Mouse (Mus musculus) lung, embryonic 14.5 days (tissue): ENCODE measurements around the gene Col12a1. TPM values are rescaled to one million over a fixed set of nuclear protein-coding genes. Genes with fewer than 3 reads are reported as not detected.
A peak's percentile ranks its signal among the peaks of the same experiment; 100 is the strongest.

Source experiments
- ATAC-seq: fragments of 200-750 bp; cut with Nextera tagmentation; 2 replicates; pipeline ENCODE4 v1.8.0; 2017; ENCODE audit warnings: mild to moderate bottlenecking, moderate TSS enrichment, moderate library complexity; ENCODE audit not compliant: insufficient read depth
- DNase-seq: peaks from one replicate; pipeline ENCODE4 v3.0.0-alpha.2; 2015
- H3K27ac ChIP-seq: fragments of 300-500 bp; sonication (generic); 2 replicates; pipeline ENCODE4 v1.5.1; 2014; ENCODE audit warnings: low read depth, mild to moderate bottlenecking, moderate library complexity
- H3K27me3 ChIP-seq: fragments of 300-500 bp; sonication (generic); 2 replicates; pipeline ENCODE4 v1.6.1; 2014; ENCODE audit warnings: low read length, control low read depth; ENCODE audit not compliant: insufficient read depth
- H3K36me3 ChIP-seq: fragments of 300-500 bp; sonication (generic); 2 replicates; pipeline ENCODE4 v1.6.1; 2014; ENCODE audit warnings: control low read depth; ENCODE audit not compliant: insufficient read depth
- H3K4me1 ChIP-seq: fragments of 300-500 bp; sonication (generic); 2 replicates; pipeline ENCODE4 v1.6.1; 2014; ENCODE audit warnings: antibody characterized with exemption, control low read depth; ENCODE audit not compliant: insufficient read depth
- H3K4me2 ChIP-seq: fragments of 300-500 bp; sonication (generic); 2 replicates; pipeline ENCODE4 v1.6.1; 2014; ENCODE audit warnings: mild to moderate bottlenecking
- H3K4me3 ChIP-seq: fragments of 300-500 bp; sonication (generic); 2 replicates; pipeline ENCODE4 v1.5.1; 2014; ENCODE audit warnings: low read depth, low read length
- H3K9ac ChIP-seq: fragments of 300-500 bp; sonication (generic); 2 replicates; pipeline ENCODE4 v1.6.1; 2014
- H3K9me3 ChIP-seq: fragments of 300-500 bp; sonication (generic); 2 replicates; pipeline ENCODE4 v1.6.1; 2016; ENCODE audit warnings: low read depth, low read length, control low read depth
- CTCF ChIP-seq: IDR thresholded peaks from 2 replicates; pipeline ENCODE4 v1.5.1; 2016; ENCODE audit warnings: antibody characterized with exemption, low read depth
- WGBS: fragments of 180-500 bp; shearing (Covaris S2); extraction: QIAGEN DNeasy Blood & Tissue Kit; methylation state at CpG from one replicate; pipeline ENCODE4 v1.1.7; 2014; 5-methylcytosine and 5-hydroxymethylcytosine counted together
- polyA plus RNA-seq: library from polyadenylated mRNA; unstranded; fragments of >200 nt; fragmentation: Nextera tagmentation; extraction: Ambion mirVana; gene quantifications from 2 replicates; pipeline ENCODE4 v1.2.1, GENCODE M21; 2014

The Col12a1 gene
- polyA plus RNA-seq: 19.4 and 21.4 TPM in 2 replicates

GRCm38 (mm10) chr9:79718481-79719370 lies at the start of gene Col12a1:
Gene Col12a1 (minus strand): TSS chr9:79718831.
- under 1% methylated on average over 64 of the region's 64 CpGs for WGBS
- Histone ChIP-seq H3K36me3 (no peaks in the 10 kb centered on the region), H3K4me2 (peak within 1 kb of the TSS; percentile 91), H3K4me3 (peak within 1 kb of the TSS; percentile 55), H3K4me1 (peaks cover 7% of the 10 kb centered on the region; the same call in 1 of the 2 replicates), H3K27ac (peak within 1 kb of the TSS; percentile 75), H3K9ac (peak within 1 kb of the TSS; percentile 58), H3K27me3 (peaks cover 19% of the 10 kb centered on the region; the same call in 1 of the 2 replicates), H3K9me3 (no peaks in the 10 kb centered on the region)
- peak; percentile 68 for ATAC-seq
- peak; percentile 89 for DNase-seq
- TF ChIP-seq CTCF: peak; percentile 16; the same call in 1 of the 2 replicates

GRCm38 (mm10) chr9:79766991-79767545 lies 48.4 kb upstream of the Col12a1 start:
- WGBS: 87% methylated on average over 5 of the region's 5 CpGs
- H3K4me3 ChIP-seq: no peak overlapping the region
- TF ChIP-seq CTCF: no peak
- no peak overlapping the region for H3K9ac ChIP-seq
- no peaks in the 10 kb centered on the region for H3K27me3 ChIP-seq
- DNase-seq: no peak
- H3K9me3 ChIP-seq: no peaks in the 10 kb centered on the region
- H3K4me1 ChIP-seq: no peaks in the 10 kb centered on the region
- H3K4me2 ChIP-seq: no peak overlapping the region
- H3K36me3 ChIP-seq: peaks cover 18% of the 10 kb centered on the region; the same call in 1 of the 2 replicates
- no peak overlapping the region for H3K27ac ChIP-seq
- no peak for ATAC-seq

GRCm38 (mm10) chr9:79765329-79765728 lies 46.7 kb upstream of the Col12a1 start:
- Histone ChIP-seq H3K9me3 (no peaks in the 10 kb centered on the region), H3K27ac (peak overlapping the region; percentile 38; the same call in 1 of the 2 replicates), H3K36me3 (peaks cover 6% of the 10 kb centered on the region; the same call in 1 of the 2 replicates), H3K9ac (no peak overlapping the region), H3K4me1 (no peaks in the 10 kb centered on the region), H3K4me3 (no peak overlapping the region), H3K27me3 (no peaks in the 10 kb centered on the region), H3K4me2 (no peak overlapping the region)
- peak; percentile 45; the same call in 1 of the 2 replicates for ATAC-seq
- 62% methylated on average over 4 of the region's 4 CpGs for WGBS
- peak; percentile 23 for DNase-seq
- no peak for TF ChIP-seq CTCF

- ATAC-seq (no peak), DNase-seq (no peak)
- Histone ChIP-seq H3K4me1 (0 out of 2 replicates have a peak, but pooled peaks cover 3% of the 10 kb centered on the region), H3K9ac (no peak overlapping the region), H3K36me3 (peaks cover 5% of the 10 kb centered on the region), H3K4me2 (no peak overlapping the region), H3K4me3 (no peak overlapping the region), H3K27ac (no peak overlapping the region), H3K9me3 (no peaks in the 10 kb centered on the region), H3K27me3 (no peaks in the 10 kb centered on the region)
- WGBS: 74% methylated on average over 6 of the region's 6 CpGs
- no peak for TF ChIP-seq CTCF
These were observed 43.9 kb upstream of the Col12a1 start for GRCm38 (mm10) chr9:79762519-79762918.

GRCm38 (mm10) chr9:79760076-79760475 lies 41.4 kb upstream of the Col12a1 start:
- DNase-seq (peak; percentile 62), ATAC-seq (peak; percentile 39)
- H3K9me3 ChIP-seq: no peaks in the 10 kb centered on the region
- peaks cover 26% of the 10 kb centered on the region for H3K36me3 ChIP-seq
- 5% methylated on average over 14 of the region's 14 CpGs for WGBS
- peak overlapping the region; percentile 84 for H3K4me3 ChIP-seq
- H3K27me3 ChIP-seq: no peaks in the 10 kb centered on the region
- no peak for TF ChIP-seq CTCF
- peak overlapping the region; percentile 95 for H3K27ac ChIP-seq
- peak overlapping the region; percentile 91 for H3K9ac ChIP-seq
- 0 out of 2 replicates have a peak, but pooled peaks cover 3% of the 10 kb centered on the region for H3K4me1 ChIP-seq
- peak overlapping the region; percentile 84 for H3K4me2 ChIP-seq

- under 1% methylated on average over 49 of the region's 49 CpGs for WGBS
These were observed 40.9 kb upstream of the Col12a1 start, which contains the start of gene Cox7a2 for GRCm38 (mm10) chr9:79759385-79760005. Gene Cox7a2 (minus strand): TSS chr9:79759878.

More at GRCm38 (mm10) chr9:79759385-79760005, 40.9 kb upstream of the Col12a1 start, which contains the start of gene Cox7a2:
- Histone ChIP-seq H3K27me3 (no peaks in the 10 kb centered on the region), H3K36me3 (peaks cover 30% of the 10 kb centered on the region), H3K27ac (peak within 1 kb of the TSS; percentile 95), H3K9ac (peak within 1 kb of the TSS; percentile 91), H3K4me3 (peak within 1 kb of the TSS; percentile 84), H3K4me1 (0 out of 2 replicates have a peak, but pooled peaks cover 3% of the 10 kb centered on the region), H3K4me2 (peak within 1 kb of the TSS; percentile 84), H3K9me3 (no peaks in the 10 kb centered on the region)
- DNase-seq (peak; percentile 99), ATAC-seq (peak; percentile 100)
- no peak for TF ChIP-seq CTCF
